Mouse (Mus musculus) spleen, postnatal 0 days (tissue): ENCODE measurements around the gene 1700029F12Rik. TPM values are rescaled to one million over a fixed set of nuclear protein-coding genes. Genes with fewer than 3 reads are reported as not detected.

Experiments used
- polyA plus RNA-seq: library from polyadenylated mRNA; unstranded; fragments of >200 nt; fragmentation: Nextera tagmentation; extraction: Ambion mirVana; gene quantifications from 2 replicates; pipeline ENCODE4 v1.2.1, GENCODE M21; 2015

Gene 1700029F12Rik
- polyA plus RNA-seq, result not detected in 2 replicates

DNA sequence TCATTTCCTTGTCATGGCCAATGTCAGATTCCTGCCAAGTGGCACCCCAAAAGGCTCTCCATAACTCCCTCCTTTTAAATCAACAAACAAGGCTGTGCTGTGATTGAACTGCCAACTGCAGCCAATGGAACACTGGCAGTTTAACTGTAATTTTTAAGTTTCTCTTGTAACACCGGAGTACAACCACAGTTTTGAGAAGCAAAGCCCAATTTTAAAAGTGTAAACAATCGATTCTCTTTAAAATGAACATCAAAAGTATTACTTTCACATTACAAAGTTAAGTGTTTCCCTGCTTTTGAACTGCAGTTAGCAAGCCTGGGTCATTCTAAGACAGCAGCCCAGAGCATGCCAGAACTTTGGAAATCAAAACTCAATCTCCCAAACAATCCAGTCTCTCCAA lies at the start of gene 1700029F12Rik:
Gene 1700029F12Rik (minus strand): TSS at position 101 of the 400 bp plus-strand sequence.

GRCm38 (mm10) chr13:97066649-97067550 lies 32.7 kb upstream of the 1700029F12Rik start, which contains the start of gene Fam169a:
Gene Fam169a, plus strand, starts transcription at chr13:97067286.

Other genes starting within 250 kb of the 1700029F12Rik start
- gene Gcnt4, start 109.7 kb downstream of the 1700029F12Rik start, polyA plus RNA-seq, result 0.11 and 0.13 TPM in 2 replicates
- gene Fam169a, start 32.9 kb upstream of the 1700029F12Rik start, polyA plus RNA-seq, result 0.94 and 1.0 TPM in 2 replicates
- gene Gm6169, start 64.9 kb upstream of the 1700029F12Rik start, polyA plus RNA-seq, result 1.9 and 2.4 TPM in 2 replicates
- gene Gfm2, start 103.6 kb upstream of the 1700029F12Rik start, polyA plus RNA-seq, result 17.0 and 17.6 TPM in 2 replicates
- gene Nsa2, start 103.6 kb upstream of the 1700029F12Rik start, polyA plus RNA-seq, result 54.2 and 56.4 TPM in 2 replicates
- gene Hexb, start 164.0 kb upstream of the 1700029F12Rik start, polyA plus RNA-seq, result 23.9 and 34.6 TPM in 2 replicates
- gene Enc1, start 206.7 kb upstream of the 1700029F12Rik start, polyA plus RNA-seq, result 1.9 and 2.5 TPM in 2 replicates